Mouse (Mus musculus) kidney, adult 18-20 months (tissue): ENCODE measurements around the gene Bhlhe40.

ENCODE experiments used
- DNase-seq: peaks from one replicate; pipeline ENCODE4 v3.0.0; 2021

Gene Bhlhe40

GRCm38 (mm10) chr6:108660206-108660877 lies at the start of gene Bhlhe40:
TSS of gene Bhlhe40 (plus strand) at chr6:108660629.
- peak; percentile 91 for DNase-seq

- DNase-seq: no peak
These were observed 48.8 kb upstream of the Bhlhe40 start for GRCm38 (mm10) chr6:108611663-108612062.

DNA sequence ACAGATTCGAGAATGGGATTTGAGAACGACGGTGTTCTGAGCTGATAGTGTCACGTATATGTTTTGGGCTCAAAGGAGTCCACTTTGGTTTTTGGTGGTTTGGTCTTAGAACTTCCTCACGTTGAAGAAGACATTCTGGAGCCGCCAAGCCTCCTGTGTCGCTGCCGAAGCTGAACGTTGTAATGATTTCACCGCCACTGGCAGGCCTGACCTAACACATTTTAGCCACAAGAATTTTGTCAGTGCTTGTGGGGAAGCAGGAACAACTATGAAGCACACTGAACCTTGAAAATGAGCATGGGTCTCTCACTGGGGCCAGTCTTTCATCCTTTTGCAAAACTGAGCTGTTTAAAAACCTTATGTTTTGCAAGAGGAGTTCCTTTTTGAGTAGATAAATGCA lies 42.4 kb upstream of the Bhlhe40 start:
- no peak for DNase-seq

- DNase-seq: peak; percentile 63
These were observed 37.3 kb upstream of the Bhlhe40 start for GRCm38 (mm10) chr6:108623028-108623565.

GRCm38 (mm10) chr6:108624915-108625314 lies 35.5 kb upstream of the Bhlhe40 start:
- DNase-seq: no peak

DNA sequence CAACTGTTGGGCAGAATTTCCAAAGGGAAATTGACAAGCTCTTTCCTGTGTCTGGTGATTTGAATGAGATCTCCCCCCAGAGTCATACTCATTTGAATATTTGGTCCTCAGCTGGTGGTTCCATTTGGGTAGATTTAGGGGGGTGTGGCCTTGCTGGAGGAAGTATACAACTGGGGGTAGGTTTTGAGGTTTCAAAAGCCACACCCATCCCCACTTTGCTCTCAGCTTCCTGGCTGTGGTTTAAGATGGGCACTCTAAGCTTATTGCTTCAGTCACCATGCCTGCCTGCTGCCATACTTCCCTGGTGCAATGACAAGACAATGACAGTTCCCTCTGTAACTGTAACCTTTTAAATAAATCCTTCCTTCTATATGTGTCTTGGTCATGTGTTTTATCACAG lies 29.7 kb upstream of the Bhlhe40 start:
- DNase-seq: no peak

GRCm38 (mm10) chr6:108638157-108638833 lies 22.1 kb upstream of the Bhlhe40 start:
- DNase-seq: peak; percentile 73

GRCm38 (mm10) chr6:108642020-108642419 lies 18.4 kb upstream of the Bhlhe40 start:
- DNase-seq: no peak

- peak; percentile 22 for DNase-seq
These were observed 17.4 kb upstream of the Bhlhe40 start for GRCm38 (mm10) chr6:108643035-108643434.

GRCm38 (mm10) chr6:108644311-108644710 lies 16.1 kb upstream of the Bhlhe40 start:
- DNase-seq: no peak

DNA sequence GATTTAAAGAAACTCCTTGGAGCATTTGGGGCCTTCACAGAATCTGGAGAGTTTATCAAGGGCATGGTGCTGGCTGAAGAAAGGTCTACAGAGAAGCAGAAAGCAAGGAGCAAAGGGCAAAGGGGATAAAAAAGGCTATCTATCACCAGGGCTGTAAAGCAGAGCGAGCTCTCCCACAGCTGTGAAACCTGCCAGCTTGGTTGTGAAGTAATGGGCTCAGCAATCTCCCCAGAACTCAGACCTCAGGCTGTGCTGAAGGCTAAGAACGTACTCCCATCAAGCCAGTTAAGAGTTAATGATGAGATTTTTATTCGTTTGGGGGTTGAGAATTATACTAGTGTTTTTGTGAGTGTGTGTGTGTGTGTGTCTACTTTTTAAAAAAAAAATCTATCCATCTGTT lies 13.3 kb upstream of the Bhlhe40 start:
- no peak for DNase-seq

GRCm38 (mm10) chr6:108648072-108648471 lies 12.4 kb upstream of the Bhlhe40 start:
- no peak for DNase-seq

GRCm38 (mm10) chr6:108655861-108656260 lies 4.6 kb upstream of the Bhlhe40 start:
- DNase-seq: no peak

GRCm38 (mm10) chr6:108658051-108658415 lies 2.4 kb upstream of the Bhlhe40 start:
- DNase-seq: peak; percentile 65

GRCm38 (mm10) chr6:108658416-108659201 lies 1.8 kb upstream of the Bhlhe40 start:
- DNase-seq: peak; percentile 90

DNA sequence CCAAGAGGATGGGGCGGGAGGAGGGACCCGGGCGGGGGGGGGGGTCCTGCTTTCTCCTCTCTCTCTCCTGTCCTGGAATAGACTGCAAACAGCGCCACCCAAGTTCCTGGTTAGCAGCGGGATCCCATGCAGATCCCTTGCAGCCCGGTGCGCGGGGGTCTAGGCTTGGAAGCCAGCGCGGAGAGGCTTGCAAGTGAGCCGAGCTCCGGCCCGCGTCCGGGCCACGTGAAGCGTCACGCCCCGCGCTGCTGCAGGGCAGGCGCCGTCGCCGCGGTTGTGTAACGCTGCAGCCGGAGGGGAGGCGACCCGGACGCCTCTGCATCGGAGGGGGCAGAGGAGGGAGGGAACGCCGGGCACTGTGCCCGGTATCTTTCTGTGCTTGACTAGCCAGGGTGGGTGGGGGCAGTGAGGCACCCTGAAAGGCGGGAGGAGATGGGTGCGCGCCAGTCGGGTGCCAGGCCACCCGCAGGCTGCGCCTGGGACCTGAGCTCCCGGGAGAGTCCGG lies 1.2 kb upstream of the Bhlhe40 start:
- peak; percentile 97 for DNase-seq

- DNase-seq: no peak
These were observed 663 bp upstream of the Bhlhe40 start for GRCm38 (mm10) chr6:108659726-108660205.

DNA sequence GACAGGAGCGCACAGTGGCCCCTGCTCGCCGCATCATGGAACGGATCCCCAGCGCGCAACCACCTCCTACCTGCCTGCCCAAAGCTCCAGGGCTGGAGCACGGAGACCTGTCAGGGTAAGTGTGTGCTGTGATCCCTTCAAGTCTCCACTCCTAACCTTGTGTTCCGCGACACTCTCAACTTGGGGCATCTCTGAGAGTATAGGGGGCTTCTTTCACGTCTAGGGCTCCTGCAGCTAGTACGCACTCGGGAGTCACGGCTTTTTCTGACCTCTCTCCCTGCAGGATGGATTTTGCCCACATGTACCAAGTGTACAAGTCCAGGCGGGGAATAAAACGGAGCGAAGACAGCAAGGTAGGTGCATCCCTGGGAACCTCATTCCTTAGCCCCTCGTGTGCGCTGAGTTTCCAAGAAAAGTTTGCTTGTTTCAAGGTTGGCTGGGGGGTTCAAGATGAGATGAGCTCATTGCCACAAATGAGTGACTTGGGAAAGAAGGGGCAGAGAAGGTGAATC lies 505 bp downstream of the Bhlhe40 start:
- DNase-seq: no peak

GRCm38 (mm10) chr6:108661412-108661811 lies 983 bp downstream of the Bhlhe40 start:
- DNase-seq: peak; percentile 95

GRCm38 (mm10) chr6:108661890-108662289 lies 1.5 kb downstream of the Bhlhe40 start:
- DNase-seq: no peak

DNA sequence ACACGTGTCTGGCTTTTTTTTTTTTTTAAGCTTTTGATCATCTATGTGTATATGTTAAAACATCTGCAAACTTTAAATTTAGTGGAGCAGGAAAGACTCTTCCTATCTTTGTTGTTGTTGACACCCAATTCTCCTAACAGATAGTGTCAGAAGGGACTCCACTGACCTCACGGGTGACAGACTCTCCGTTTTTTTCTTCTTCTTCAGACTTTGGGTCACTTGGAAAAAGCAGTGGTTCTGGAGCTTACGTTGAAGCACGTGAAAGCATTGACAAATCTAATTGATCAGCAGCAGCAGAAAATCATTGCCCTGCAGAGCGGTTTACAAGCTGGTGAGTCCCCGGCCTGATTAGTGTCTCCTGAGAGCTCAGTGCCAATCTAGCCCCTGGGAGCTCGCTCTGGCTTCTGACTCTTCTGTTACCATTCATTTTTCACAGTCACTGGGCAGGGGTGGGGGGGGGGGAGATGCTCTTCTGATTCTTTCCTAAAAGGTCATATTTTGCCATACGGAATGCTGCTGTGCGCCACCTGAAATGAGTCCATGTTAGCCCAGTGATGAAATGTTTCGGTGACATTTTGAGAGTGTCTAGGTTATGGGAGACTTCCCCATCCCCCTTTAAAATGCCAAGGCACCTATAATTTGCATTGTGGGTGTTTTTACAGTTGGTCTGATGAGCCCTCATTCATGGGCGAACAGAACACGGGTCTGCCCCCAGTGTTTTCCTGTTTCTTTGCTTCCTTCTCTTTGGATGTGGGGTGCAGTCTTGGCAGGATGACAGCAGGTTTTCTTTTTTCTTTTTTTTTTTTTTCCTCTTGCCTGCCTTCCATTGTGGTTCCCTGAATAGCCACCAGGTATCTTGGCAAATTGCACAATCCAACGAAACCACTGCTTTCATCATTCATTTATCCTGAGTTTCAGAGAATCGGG lies 2.1 kb downstream of the Bhlhe40 start:
- no peak for DNase-seq
